Mouse (Mus musculus) cerebellum, adult 2 months (tissue): ENCODE data around the gene Sept10. TPM values are rescaled to one million over a fixed set of nuclear protein-coding genes. Genes with fewer than 3 reads are reported as not detected.

ENCODE experiments used
- DNase-seq, 2 experiments: peaks; one replicate each; pipeline ENCODE4 v3.0.0; 2021
- H3K27ac ChIP-seq: fragments of 200-500 bp; 2 replicates; pipeline ENCODE4 v1.5.1; 2012; ENCODE audit warnings: low read length, control low read depth, inconsistent platforms; ENCODE audit not compliant: insufficient read depth
- H3K27me3 ChIP-seq: fragments of 200-500 bp; 2 replicates; pipeline ENCODE4 v1.6.1; 2012; ENCODE audit warnings: inconsistent platforms, mild to moderate bottlenecking, low read length, moderate library complexity; ENCODE audit not compliant: control insufficient read depth, insufficient read depth
- H3K4me1 ChIP-seq: fragments of 200-500 bp; 2 replicates; pipeline ENCODE4 v1.6.1; 2011; ENCODE audit warnings: low read length; ENCODE audit not compliant: control insufficient read depth, insufficient read depth
- H3K4me3 ChIP-seq: fragments of 200-500 bp; replicated peaks from 2 replicates; pipeline ENCODE3; 2011; ENCODE audit warnings: mild to moderate bottlenecking, low read depth, low read length, control low read depth; ENCODE audit not compliant: insufficient read depth
- CTCF ChIP-seq: fragments of 200-500 bp; IDR thresholded peaks from 2 replicates; pipeline ENCODE4 v1.5.1; 2011; ENCODE audit warnings: low read depth, mild to moderate bottlenecking, control low read depth, low read length, moderate library complexity, borderline replicate concordance; ENCODE audit not compliant: insufficient read depth
- POLR2A ChIP-seq: fragments of 200-500 bp; IDR thresholded peaks from 2 replicates; pipeline ENCODE4 v1.6.1; 2011; ENCODE audit warnings: low read length, control low read depth, borderline replicate concordance; ENCODE audit not compliant: insufficient read depth
- WGBS: fragments of 180-500 bp; shearing (Covaris S2); methylation state at CpG from one replicate; pipeline ENCODE4 v1.1.7; 2018; 5-methylcytosine and 5-hydroxymethylcytosine counted together
- polyA plus RNA-seq: library from polyadenylated mRNA; depleted of rRNA; stranded (reverse); fragments of >200 nt; gene quantifications from 2 replicates; pipeline ENCODE4 v1.2.3, GENCODE M21; 2012

Sept10 gene
- polyA plus RNA-seq, 1 experiment, result 8.5 TPM

- DNase-seq, result no peak
- Histone ChIP-seq H3K4me1 (no peaks in the 10 kb centered on the region), H3K27me3 (no peaks in the 10 kb centered on the region), H3K27ac (no peak overlapping the region), H3K4me3 (no peak overlapping the region)
- TF ChIP-seq POLR2A, result no peak
- no peak for TF ChIP-seq CTCF
- 61% methylated on average over 1 of the region's 1 CpGs for WGBS
Measured at GRCm38 (mm10) chr10:59262021-59262420, 40.4 kb upstream of the Sept10 start.

- TF ChIP-seq POLR2A, result no peak
- TF ChIP-seq CTCF, result no peak
- WGBS, result 55% methylated on average over 3 of the region's 3 CpGs
- H3K4me3 ChIP-seq, result no peak overlapping the region
Measured at GRCm38 (mm10) chr10:59261603-59262002, 40.0 kb upstream of the Sept10 start.

GRCm38 (mm10) chr10:59259572-59259971 lies 37.9 kb upstream of the Sept10 start:
- H3K4me3 ChIP-seq, result no peak overlapping the region
- 77% methylated on average over 6 of the region's 6 CpGs for WGBS
- DNase-seq, result no peak
- H3K4me1 ChIP-seq, result no peaks in the 10 kb centered on the region
- H3K27me3 ChIP-seq, result no peaks in the 10 kb centered on the region
- no peak overlapping the region for H3K27ac ChIP-seq
- no peak for TF ChIP-seq POLR2A
- no peak for TF ChIP-seq CTCF

More at GRCm38 (mm10) chr10:59261603-59262002, 40.0 kb upstream of the Sept10 start:
- DNase-seq, result no peak
- H3K27me3 ChIP-seq, result no peaks in the 10 kb centered on the region
- H3K4me1 ChIP-seq, result no peaks in the 10 kb centered on the region
- H3K27ac ChIP-seq, result no peak overlapping the region

GRCm38 (mm10) chr10:59256533-59256932 lies 34.9 kb upstream of the Sept10 start:
- no peak overlapping the region for H3K27ac ChIP-seq
- H3K27me3 ChIP-seq, result no peaks in the 10 kb centered on the region
- no peaks in the 10 kb centered on the region for H3K4me1 ChIP-seq
- DNase-seq, result no peak
- no peak overlapping the region for H3K4me3 ChIP-seq
- TF ChIP-seq CTCF (no peak), POLR2A (no peak)
- WGBS, result 97% methylated on average over 2 of the region's 2 CpGs

- no peak overlapping the region for H3K4me3 ChIP-seq
- H3K4me1 ChIP-seq, result no peaks in the 10 kb centered on the region
- H3K27me3 ChIP-seq, result no peaks in the 10 kb centered on the region
- DNase-seq, result no peak
- TF ChIP-seq POLR2A, result no peak
- TF ChIP-seq CTCF, result no peak
- H3K27ac ChIP-seq, result no peak overlapping the region
- WGBS, result 49% methylated on average over 8 of the region's 8 CpGs
Measured at GRCm38 (mm10) chr10:59253541-59254079, 32.0 kb upstream of the Sept10 start.

- Histone ChIP-seq H3K4me1 (no peaks in the 10 kb centered on the region), H3K4me3 (no peak overlapping the region), H3K27me3 (no peaks in the 10 kb centered on the region), H3K27ac (no peak overlapping the region)
- no peak for DNase-seq
- TF ChIP-seq POLR2A (no peak), CTCF (no peak)
- WGBS, result 80% methylated on average over 8 of the region's 8 CpGs
Measured at GRCm38 (mm10) chr10:59252396-59252795, 30.7 kb upstream of the Sept10 start.

- no peak for DNase-seq
- H3K27ac ChIP-seq, result no peak overlapping the region
- 76% methylated on average over 2 of the region's 2 CpGs for WGBS
- H3K4me3 ChIP-seq, result no peak overlapping the region
- no peaks in the 10 kb centered on the region for H3K27me3 ChIP-seq
- no peak for TF ChIP-seq CTCF
- no peak for TF ChIP-seq POLR2A
- H3K4me1 ChIP-seq, result no peaks in the 10 kb centered on the region
Measured at GRCm38 (mm10) chr10:59251980-59252379, 30.3 kb upstream of the Sept10 start.

- 55% methylated on average over 2 of the region's 2 CpGs for WGBS
- Histone ChIP-seq H3K27me3 (no peaks in the 10 kb centered on the region), H3K4me1 (no peaks in the 10 kb centered on the region), H3K4me3 (no peak overlapping the region), H3K27ac (no peak overlapping the region)
- DNase-seq, result no peak
- TF ChIP-seq POLR2A (no peak), CTCF (no peak)
Measured at GRCm38 (mm10) chr10:59250679-59251078, 29.0 kb upstream of the Sept10 start.
